Mouse (Mus musculus) CD4-positive, CD25-positive, alpha-beta regulatory T cell (primary cell): ENCODE results near the gene Drd4. TPM values are rescaled to one million over a fixed set of nuclear protein-coding genes. Genes with fewer than 3 reads are reported as not detected.

ENCODE experiments used
- polyA plus RNA-seq: library from polyadenylated mRNA; unstranded; fragments of 100-300 nt; shearing (Covaris generic); gene quantifications from one replicate; pipeline ENCODE4 v1.2.1, GENCODE M21; 2017

Drd4 gene
- polyA plus RNA-seq: not detected

DNA sequence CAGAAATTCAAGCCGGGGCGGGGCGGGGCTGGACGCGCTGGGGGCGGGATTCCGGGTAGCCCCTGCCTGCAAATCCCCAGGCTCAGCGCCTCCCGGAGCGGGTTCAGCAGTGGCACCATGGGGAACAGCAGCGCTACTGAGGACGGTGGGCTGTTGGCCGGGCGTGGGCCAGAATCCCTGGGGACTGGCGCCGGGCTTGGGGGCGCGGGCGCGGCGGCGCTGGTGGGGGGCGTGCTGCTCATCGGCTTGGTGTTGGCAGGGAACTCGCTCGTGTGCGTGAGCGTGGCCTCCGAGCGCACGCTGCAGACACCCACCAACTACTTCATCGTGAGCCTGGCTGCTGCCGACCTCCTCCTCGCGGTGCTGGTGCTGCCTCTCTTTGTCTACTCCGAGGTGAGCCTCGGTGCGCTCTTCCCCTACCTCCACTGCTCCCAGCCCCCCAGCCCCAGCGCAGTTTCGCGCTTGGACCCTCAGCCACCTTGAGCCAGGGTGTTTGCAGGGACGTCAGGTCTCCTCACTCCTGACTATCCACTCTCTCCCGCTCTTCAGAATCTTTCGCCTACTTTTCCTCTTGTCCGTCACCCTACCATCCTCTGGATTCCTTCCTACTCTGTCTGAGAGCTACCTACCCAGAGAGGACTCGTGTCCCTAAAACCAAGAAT lies at the start of gene Drd4:
Drd4 (plus strand) TSS at position 86 of the 662 bp plus-strand sequence.

DNA sequence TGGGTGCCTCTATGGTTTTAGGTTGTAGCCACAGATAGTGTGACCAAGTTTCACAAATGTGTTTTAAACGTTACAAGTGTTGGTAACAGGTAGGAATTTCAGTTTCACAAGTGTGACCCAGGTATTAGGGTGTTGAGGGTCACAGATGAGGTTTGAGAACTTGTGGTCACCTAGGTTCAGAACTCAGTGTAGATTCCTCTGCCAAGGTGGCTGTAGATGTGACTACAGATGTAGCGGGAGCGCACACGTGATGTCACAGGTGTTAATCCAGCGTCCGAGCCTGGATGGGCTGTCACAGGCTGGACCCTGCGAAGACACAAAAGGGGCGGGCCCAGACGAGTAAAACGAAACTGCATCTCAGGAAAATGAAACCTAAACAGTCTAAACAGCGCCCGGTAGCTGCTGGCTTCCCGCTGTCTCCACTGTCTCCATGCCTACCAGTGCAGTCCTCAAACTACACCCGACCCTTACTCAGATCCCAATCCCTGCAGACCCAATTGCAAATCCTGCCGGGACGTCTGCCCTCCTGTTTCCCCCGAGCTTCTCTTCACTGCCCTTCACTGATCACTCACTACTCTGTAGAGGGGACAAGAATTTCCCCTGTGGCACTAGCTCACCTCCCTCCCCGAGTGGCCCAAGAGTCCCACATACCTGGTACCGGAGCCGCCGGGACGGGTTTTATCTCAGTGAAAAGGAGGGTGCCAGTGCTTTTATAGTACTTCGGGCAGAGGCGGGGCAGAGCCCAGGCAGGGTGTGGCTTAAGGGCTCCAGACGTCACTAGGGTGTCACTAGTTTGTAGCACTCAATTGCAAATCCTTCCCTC lies 25.9 kb upstream of the Drd4 start, which contains the start of gene Irf7:
Irf7 (minus strand) TSS at position 743 of the 823 bp plus-strand sequence.

DNA sequence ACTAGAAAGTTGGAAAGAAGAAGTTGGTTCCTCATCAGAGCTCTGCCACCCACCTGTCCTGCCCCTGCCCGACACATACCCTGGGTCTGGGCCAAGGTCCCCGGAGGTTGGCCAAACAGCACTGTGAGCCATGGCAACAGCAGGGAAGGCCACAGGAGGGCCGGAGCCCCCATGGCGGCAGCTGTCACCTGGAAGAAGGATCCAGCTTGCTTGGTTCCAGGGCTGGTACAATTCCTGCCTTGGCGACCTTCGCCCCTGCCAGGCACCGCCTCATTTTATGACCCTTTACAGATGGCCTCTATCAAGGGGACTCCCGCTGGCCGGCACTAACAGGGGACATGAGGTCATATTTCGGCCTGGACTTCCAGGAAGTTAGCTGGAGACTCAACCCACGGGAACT lies 15.3 kb upstream of the Drd4 start, which contains the start of gene Cdhr5:
Cdhr5 (minus strand) TSS at position 241 of the 400 bp plus-strand sequence.

DNA sequence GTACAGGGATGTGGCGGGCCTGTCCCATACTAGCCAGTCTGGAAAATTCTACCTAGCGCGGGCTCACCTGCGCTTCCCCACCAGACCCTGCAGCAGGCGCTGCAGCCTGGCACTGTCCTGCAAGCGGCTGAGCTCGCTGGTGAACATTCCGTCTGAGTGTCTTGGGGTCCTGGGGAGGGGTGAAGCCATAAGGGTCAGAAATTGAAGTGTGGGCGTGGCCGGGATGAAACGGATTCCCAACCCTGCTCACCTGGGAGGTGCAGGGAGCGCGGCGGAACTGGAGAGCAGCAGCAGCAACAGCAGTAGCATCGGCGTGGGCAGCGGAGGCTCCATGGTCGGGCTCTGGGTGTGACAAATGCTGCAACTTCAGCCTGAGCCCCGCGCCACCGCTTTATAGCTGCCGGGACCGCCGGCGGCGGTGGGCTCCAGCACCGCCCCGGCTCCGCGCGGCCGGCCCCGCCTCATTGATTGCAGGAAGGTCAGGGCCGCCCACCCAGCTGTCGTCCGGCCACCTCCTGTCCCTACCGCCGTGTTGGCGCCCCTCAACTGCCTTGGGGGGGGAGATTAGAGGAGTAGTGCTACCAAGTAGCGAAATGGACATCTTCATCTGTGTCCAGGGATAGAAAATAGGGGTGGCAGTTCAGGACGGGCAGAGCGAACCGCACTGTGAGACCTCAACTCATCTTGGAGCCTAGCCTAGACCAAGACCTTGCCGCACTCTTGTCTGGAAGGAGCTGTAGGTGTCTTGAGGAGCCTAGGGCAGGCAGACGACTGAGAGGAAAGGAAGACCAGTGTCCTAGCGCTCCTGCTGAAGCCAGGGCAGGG lies 12.8 kb upstream of the Drd4 start, which contains the start of gene Sct:
Sct (minus strand) TSS at position 368 of the 825 bp plus-strand sequence.

DNA sequence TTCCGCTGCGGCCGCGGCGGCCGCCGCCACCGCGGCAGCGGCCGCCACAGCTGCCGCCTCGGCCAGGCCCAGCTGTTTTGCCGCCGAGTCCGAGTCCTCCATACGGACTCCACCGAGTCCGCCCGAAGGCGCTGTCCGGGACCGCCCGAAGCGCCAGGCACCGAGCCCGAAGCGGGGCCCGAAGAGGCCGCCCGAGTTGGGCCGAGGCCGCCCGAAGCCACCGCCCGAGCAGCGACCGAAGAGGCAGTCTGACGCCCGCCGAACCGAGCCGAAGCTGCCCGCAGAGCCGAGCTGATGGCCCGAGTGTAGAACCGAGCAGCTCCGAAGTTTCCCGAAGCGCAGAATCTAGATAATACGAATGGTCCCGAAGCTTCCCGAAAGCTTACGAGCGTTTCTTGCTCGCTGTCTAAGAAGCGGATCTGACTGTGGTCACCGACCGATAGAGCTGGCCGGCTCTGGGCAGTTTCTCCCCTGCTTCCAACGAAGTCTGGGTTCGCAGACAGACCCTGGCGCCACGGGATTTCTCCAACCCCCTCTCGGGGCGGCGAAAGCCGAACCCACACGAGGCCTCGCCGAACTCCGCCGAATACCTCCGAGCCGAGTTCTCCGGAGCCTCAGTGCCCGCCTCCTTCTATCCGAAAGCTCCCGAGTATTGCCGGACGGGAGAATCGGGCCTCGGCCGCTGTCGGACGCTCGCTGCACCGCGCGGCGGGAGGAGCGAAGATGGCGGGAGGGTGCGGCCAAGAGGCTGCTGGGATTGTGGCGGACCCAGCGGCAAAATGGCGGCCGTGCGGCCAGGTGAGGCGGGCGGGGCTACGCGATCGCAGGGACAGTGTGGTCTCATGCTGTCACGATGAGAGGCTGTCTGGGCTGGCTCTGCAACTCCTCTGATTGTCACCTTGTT lies 35.9 kb downstream of the Drd4 start, which contains the start of the genes Deaf1 and Tmem80:
Deaf1 (minus strand) TSS at position 222 of the 904 bp plus-strand sequence.
Tmem80 (plus strand) TSS at position 271 of the 904 bp plus-strand sequence.

DNA sequence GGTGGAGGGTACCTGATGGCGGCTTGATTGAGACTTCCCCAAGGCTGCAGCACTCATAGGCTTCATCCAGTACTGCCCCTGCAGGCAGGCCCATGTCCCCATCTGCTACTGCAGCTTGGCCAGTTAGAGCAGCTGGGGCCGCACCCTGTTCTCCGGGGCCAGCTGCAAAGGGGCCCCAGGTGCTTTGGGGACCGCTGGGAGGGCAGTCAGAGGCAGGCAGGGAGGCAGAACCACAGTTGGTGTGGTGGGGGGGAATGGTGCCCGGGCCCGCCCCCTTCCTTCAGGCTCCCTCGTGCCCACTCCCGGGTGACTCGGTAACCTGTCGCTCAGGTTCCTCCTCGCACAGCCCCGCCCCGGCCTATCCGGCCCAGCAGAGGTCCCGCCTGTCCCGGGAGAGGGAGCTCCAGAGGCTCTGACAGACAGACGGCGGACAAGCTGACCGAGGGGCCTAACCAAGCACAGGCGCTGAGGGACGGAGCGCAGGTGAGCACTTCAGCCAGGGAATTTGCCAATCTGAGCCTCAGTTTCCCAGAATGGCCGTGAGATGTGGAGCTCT lies 46.8 kb downstream of the Drd4 start, which contains the start of gene Eps8l2:
Eps8l2 (plus strand) TSS at position 305 of the 556 bp plus-strand sequence.

Other genes starting within 250 kb of the Drd4 start
- 10.0 TPM for gene B4galnt4, start 230.9 kb upstream of the Drd4 start, polyA plus RNA-seq
- 286 TPM for gene Pkp3, start 213.8 kb upstream of the Drd4 start, polyA plus RNA-seq
- 209 TPM for gene Sigirr, start 191.4 kb upstream of the Drd4 start, polyA plus RNA-seq
- gene Ano9, start 174.2 kb upstream of the Drd4 start, polyA plus RNA-seq: not detected
- gene Ptdss2, start 169.6 kb upstream of the Drd4 start, polyA plus RNA-seq: 22.4 TPM
- gene Rnh1, start 119.1 kb upstream of the Drd4 start, polyA plus RNA-seq: 116 TPM
- gene Hras, start 98.0 kb upstream of the Drd4 start, polyA plus RNA-seq: 49.3 TPM
- gene Lrrc56, start 97.8 kb upstream of the Drd4 start, polyA plus RNA-seq: 2.7 TPM
- gene Lmntd2, start 77.9 kb upstream of the Drd4 start, polyA plus RNA-seq: 12.6 TPM
- 21.9 TPM for gene Rassf7, start 76.1 kb upstream of the Drd4 start, polyA plus RNA-seq
- gene Phrf1, start 63.2 kb upstream of the Drd4 start, polyA plus RNA-seq: 99.1 TPM
- 129 TPM for gene Irf7, start 25.5 kb upstream of the Drd4 start, polyA plus RNA-seq
- gene Cdhr5, start 15.2 kb upstream of the Drd4 start, polyA plus RNA-seq: not detected
- not detected for gene Sct, start 12.9 kb upstream of the Drd4 start, polyA plus RNA-seq
- gene Deaf1, start 35.7 kb downstream of the Drd4 start, polyA plus RNA-seq: 71.1 TPM
- 49.0 TPM for gene Tmem80, start 35.7 kb downstream of the Drd4 start, polyA plus RNA-seq
- 0.06 TPM for gene Eps8l2, start 46.9 kb downstream of the Drd4 start, polyA plus RNA-seq
- gene Taldo1, start 100.2 kb downstream of the Drd4 start, polyA plus RNA-seq: 309 TPM
- gene Gatd1, start 122.1 kb downstream of the Drd4 start, polyA plus RNA-seq: 82.3 TPM
- gene Cend1, start 137.5 kb downstream of the Drd4 start, polyA plus RNA-seq: 0.37 TPM
- 75.9 TPM for gene Slc25a22, start 145.9 kb downstream of the Drd4 start, polyA plus RNA-seq
- gene Pidd1, start 152.0 kb downstream of the Drd4 start, polyA plus RNA-seq: 12.2 TPM
- gene Rplp2, start 155.4 kb downstream of the Drd4 start, polyA plus RNA-seq: 1,397 TPM
- 75.2 TPM for gene Pnpla2, start 163.2 kb downstream of the Drd4 start, polyA plus RNA-seq
- gene Cracr2b, start 169.1 kb downstream of the Drd4 start, polyA plus RNA-seq: not detected
- gene Cd151, start 175.4 kb downstream of the Drd4 start, polyA plus RNA-seq: 9.0 TPM
- 28.5 TPM for gene Polr2l, start 183.1 kb downstream of the Drd4 start, polyA plus RNA-seq
- gene Tspan4, start 183.2 kb downstream of the Drd4 start, polyA plus RNA-seq: 1.9 TPM
- gene Chid1, start 247.9 kb downstream of the Drd4 start, polyA plus RNA-seq: 22.6 TPM